Mouse (Mus musculus) kidney, adult 2 months (tissue): ENCODE results near the gene Fignl2.

Experiments
- CTCF ChIP-seq: fragments of 200-500 bp; conservative IDR thresholded peaks from 2 replicates; pipeline ENCODE4 v1.5.1; 2011; ENCODE audit warnings: low read depth, mild to moderate bottlenecking, control low read depth, low read length, moderate library complexity, mixed read lengths; ENCODE audit not compliant: insufficient read depth, insufficient read length
- POLR2A ChIP-seq: fragments of 200-500 bp; IDR thresholded peaks from one replicate; pipeline ENCODE4 v1.6.1; 2011; ENCODE audit warnings: low read depth, low read length, control low read depth

- no peak for TF ChIP-seq CTCF
- no peak for TF ChIP-seq POLR2A
Observed at GRCm38 (mm10) chr15:101091551-101091950, 13.2 kb upstream of the Fignl2 start.
